Mouse (Mus musculus) erythroblast, embryonic 14.5 days (primary cell): ENCODE data around the gene Accsl. TPM values are rescaled to one million over a fixed set of nuclear protein-coding genes. Genes with fewer than 3 reads are reported as not detected.
A peak's percentile ranks its signal among the peaks of the same experiment; 100 is the strongest.

Source experiments
- H3K27me3 ChIP-seq: 2 replicates; pipeline ENCODE4 v1.6.1; 2012; ENCODE audit warnings: inconsistent platforms; ENCODE audit not compliant: control insufficient read depth
- H3K36me3 ChIP-seq: 2 replicates; pipeline ENCODE4 v1.6.1; 2012; ENCODE audit warnings: mild to moderate bottlenecking, inconsistent platforms; ENCODE audit not compliant: control insufficient read depth
- H3K4me1 ChIP-seq: 2 replicates; pipeline ENCODE4 v1.6.1; 2012; ENCODE audit warnings: inconsistent platforms; ENCODE audit not compliant: control insufficient read depth
- H3K4me3 ChIP-seq: replicated peaks from 2 replicates; pipeline ENCODE3; 2012; ENCODE audit warnings: moderate library complexity, mild to moderate bottlenecking, inconsistent platforms
- H3K9me3 ChIP-seq: 2 replicates; pipeline ENCODE4 v1.6.1; 2012; ENCODE audit warnings: low read length, inconsistent platforms, mixed read lengths; ENCODE audit not compliant: control insufficient read depth
- GATA1 ChIP-seq: IDR thresholded peaks from 2 replicates; pipeline ENCODE4 v1.6.1; 2012; ENCODE audit warnings: low read length, inconsistent platforms, mixed read lengths
- TAL1 ChIP-seq: IDR thresholded peaks from 3 replicates; pipeline ENCODE4 v1.6.1; 2012; ENCODE audit warnings: low read length, inconsistent platforms, mixed read lengths
- polyA plus RNA-seq: library from polyadenylated mRNA; stranded (reverse); fragments of >175 nt; gene quantifications from 2 replicates; pipeline ENCODE4 v1.2.3, GENCODE M21; 2012

The Accsl gene
- polyA plus RNA-seq, 1 experiment, result not detected

- TF ChIP-seq GATA1, result no peak
- no peak for TF ChIP-seq TAL1
- Histone ChIP-seq H3K4me1 (no peaks in the 10 kb centered on the region), H3K27me3 (no peaks in the 10 kb centered on the region)
These were observed 10.1 kb downstream of the Accsl start for GRCm38 (mm10) chr2:93858845-93859244.

GRCm38 (mm10) chr2:93851303-93851702, 17.7 kb downstream of the Accsl start:
- no peaks in the 10 kb centered on the region for H3K27me3 ChIP-seq
- H3K36me3 ChIP-seq, result no peaks in the 10 kb centered on the region
- H3K4me3 ChIP-seq, result no peak overlapping the region
- peaks cover 14% of the 10 kb centered on the region for H3K4me1 ChIP-seq
- H3K9me3 ChIP-seq, result no peaks in the 10 kb centered on the region
- no peak for TF ChIP-seq TAL1

More at GRCm38 (mm10) chr2:93858845-93859244, 10.1 kb downstream of the Accsl start:
- Histone ChIP-seq H3K36me3 (no peaks in the 10 kb centered on the region), H3K4me3 (no peak overlapping the region), H3K9me3 (no peaks in the 10 kb centered on the region)

GRCm38 (mm10) chr2:93850317-93850944, 18.5 kb downstream of the Accsl start:
- peaks cover 14% of the 10 kb centered on the region for H3K4me1 ChIP-seq
- TF ChIP-seq GATA1, result no peak
- no peak for TF ChIP-seq TAL1
- no peaks in the 10 kb centered on the region for H3K36me3 ChIP-seq
- no peak overlapping the region for H3K4me3 ChIP-seq
- H3K9me3 ChIP-seq, result no peaks in the 10 kb centered on the region
- no peaks in the 10 kb centered on the region for H3K27me3 ChIP-seq

- peaks cover 14% of the 10 kb centered on the region for H3K4me1 ChIP-seq
- H3K27me3 ChIP-seq, result no peaks in the 10 kb centered on the region
- H3K36me3 ChIP-seq, result no peaks in the 10 kb centered on the region
- no peaks in the 10 kb centered on the region for H3K9me3 ChIP-seq
- H3K4me3 ChIP-seq, result peak within 1 kb of the TSS; percentile 68
- no peak for TF ChIP-seq TAL1
- TF ChIP-seq GATA1, result no peak
These were observed 19.4 kb downstream of the Accsl start, which contains the start of gene Accs for GRCm38 (mm10) chr2:93849505-93850089. TSS of gene Accs (minus strand) at chr2:93849943.

DNA sequence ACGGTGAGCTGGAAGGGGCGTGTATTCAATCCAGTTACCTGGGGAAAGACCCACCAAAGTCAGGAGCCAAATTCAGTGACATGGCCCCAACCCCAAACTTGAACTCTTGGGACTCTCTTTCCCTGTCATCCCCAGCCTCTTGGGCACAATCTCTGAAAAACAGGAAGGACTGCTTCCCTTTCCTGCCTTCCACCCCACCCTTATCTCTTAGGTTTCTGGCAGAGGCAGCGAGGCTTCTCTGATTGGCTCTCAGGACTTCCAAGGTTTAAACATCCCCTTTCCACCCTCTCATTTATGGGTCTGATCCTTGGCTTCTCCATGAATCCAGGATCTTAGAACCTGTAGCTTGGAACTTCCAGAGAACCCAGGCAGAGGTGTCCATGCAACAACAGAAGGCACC, 27.6 kb downstream of the Accsl start:
- TF ChIP-seq GATA1, result no peak
- no peak for TF ChIP-seq TAL1
- H3K36me3 ChIP-seq, result no peaks in the 10 kb centered on the region
- H3K4me1 ChIP-seq, result no peaks in the 10 kb centered on the region
- H3K4me3 ChIP-seq, result no peak overlapping the region
- no peaks in the 10 kb centered on the region for H3K27me3 ChIP-seq
- peaks cover 2% of the 10 kb centered on the region; the same call in 1 of the 2 replicates for H3K9me3 ChIP-seq

- Histone ChIP-seq H3K36me3 (no peaks in the 10 kb centered on the region), H3K9me3 (peaks cover 2% of the 10 kb centered on the region; the same call in 1 of the 2 replicates), H3K27me3 (no peaks in the 10 kb centered on the region)
These were observed 28.8 kb downstream of the Accsl start for GRCm38 (mm10) chr2:93840109-93840508.

GRCm38 (mm10) chr2:93838931-93839330, 30.0 kb downstream of the Accsl start:
- Histone ChIP-seq H3K9me3 (peaks cover 2% of the 10 kb centered on the region; the same call in 1 of the 2 replicates), H3K36me3 (no peaks in the 10 kb centered on the region), H3K27me3 (no peaks in the 10 kb centered on the region), H3K4me3 (no peak overlapping the region), H3K4me1 (no peaks in the 10 kb centered on the region)
- TF ChIP-seq TAL1, result no peak
- TF ChIP-seq GATA1, result no peak

More at GRCm38 (mm10) chr2:93840109-93840508, 28.8 kb downstream of the Accsl start:
- TF ChIP-seq TAL1, result no peak
- no peak for TF ChIP-seq GATA1
- Histone ChIP-seq H3K4me1 (no peaks in the 10 kb centered on the region), H3K4me3 (no peak overlapping the region)

- no peaks in the 10 kb centered on the region for H3K36me3 ChIP-seq
These were observed 32.6 kb downstream of the Accsl start for GRCm38 (mm10) chr2:93836232-93836785.

DNA sequence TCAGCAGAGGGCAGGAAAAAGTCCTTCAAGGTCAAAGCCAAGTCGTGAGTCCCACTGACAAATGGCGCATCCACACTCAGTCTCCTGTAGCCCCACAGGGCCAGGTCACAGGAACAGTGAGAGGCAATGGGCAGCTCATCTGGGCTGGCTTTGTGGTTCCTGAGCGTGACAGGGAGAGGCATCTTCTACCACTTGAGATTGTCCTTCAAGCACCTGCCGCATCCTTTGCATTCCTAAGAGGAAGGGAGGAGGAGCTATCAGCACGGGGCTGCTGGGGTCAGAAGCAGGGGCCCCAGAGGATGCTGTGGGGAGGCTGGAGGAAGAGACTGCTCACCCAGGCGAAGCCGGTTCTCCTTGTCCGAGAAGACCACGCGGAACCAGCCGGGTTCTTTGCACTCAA, 33.4 kb downstream of the Accsl start:
- no peaks in the 10 kb centered on the region for H3K27me3 ChIP-seq
- no peak for TF ChIP-seq GATA1
- TF ChIP-seq TAL1, result no peak
- no peak overlapping the region for H3K4me3 ChIP-seq
- no peaks in the 10 kb centered on the region for H3K36me3 ChIP-seq
- H3K4me1 ChIP-seq, result no peaks in the 10 kb centered on the region
- peaks cover 2% of the 10 kb centered on the region; the same call in 1 of the 2 replicates for H3K9me3 ChIP-seq

More at GRCm38 (mm10) chr2:93836232-93836785, 32.6 kb downstream of the Accsl start:
- H3K4me3 ChIP-seq, result no peak overlapping the region
- H3K9me3 ChIP-seq, result peaks cover 2% of the 10 kb centered on the region; the same call in 1 of the 2 replicates
- TF ChIP-seq GATA1, result no peak
- TF ChIP-seq TAL1, result no peak
- H3K4me1 ChIP-seq, result no peaks in the 10 kb centered on the region
- H3K27me3 ChIP-seq, result no peaks in the 10 kb centered on the region
